Mouse (Mus musculus): Measurements from ENCODE around the gene Slc34a1. TPM values are rescaled to one million over a fixed set of nuclear protein-coding genes. Genes with fewer than 3 reads are reported as not detected.

Slc34a1 gene
- total and polyA plus RNA-seq, 2 experiments = 0.04 TPM; not detected in 1

GRCm38 (mm10) chr13:55443799-55444285 is 45.9 kb downstream of the Slc34a1 start:
- no peak overlapping the region; the same call in 1 of the 2 replicates for H3K9ac ChIP-seq (ENCODE audit: low read depth, low read length)
- H3K27ac ChIP-seq (replicated peaks; ENCODE audit: insufficient read depth, low read depth, low read length) = peak overlapping the region; percentile 68

GRCm38 (mm10) chr13:55444286-55444936 is 46.4 kb downstream of the Slc34a1 start:
- peak overlapping the region; percentile 71 for H3K27ac ChIP-seq (replicated peaks; ENCODE audit: insufficient read depth, low read depth, low read length)
- H3K36me3 ChIP-seq (ENCODE audit: control insufficient read depth, insufficient read depth, low read length) = no peaks in the 10 kb centered on the region
- no peak for DNase-seq (ENCODE audit: extremely low read depth, low read depth, low spot score)
- H3K27me3 ChIP-seq (ENCODE audit: control insufficient read depth, insufficient read depth, low read length) = no peaks in the 10 kb centered on the region
- 1% methylated on average over 33 of the region's 33 CpGs for WGBS
- peak overlapping the region; percentile 58 for H3K9ac ChIP-seq (ENCODE audit: low read depth, low read length)
- peaks cover 8% of the 10 kb centered on the region; the same call in 1 of the 2 replicates for H3K79me2 ChIP-seq (ENCODE audit: control insufficient read depth, insufficient read depth, low read length)
- TF ChIP-seq POLR2A (IDR thresholded peaks at IDR 0.05; ENCODE audit: extremely low read depth, insufficient read depth, low read length) (0 out of 2 replicates have a peak, but pooled peaks have one; percentile 23), CTCF (IDR thresholded peaks at IDR 0.05; ENCODE audit: low read depth, low read length) (no peak)
- peak overlapping the region; percentile 70 for H3K4me3 ChIP-seq (ENCODE audit: insufficient read depth, low read depth, low read length)
- peaks cover 11% of the 10 kb centered on the region for H3K4me1 ChIP-seq (ENCODE audit: control insufficient read depth, insufficient read depth, low read length)

More at GRCm38 (mm10) chr13:55443799-55444285, 45.9 kb downstream of the Slc34a1 start:
- no peak overlapping the region; the same call in 1 of the 2 replicates for H3K4me3 ChIP-seq (ENCODE audit: insufficient read depth, low read depth, low read length)
- H3K36me3 ChIP-seq (ENCODE audit: control insufficient read depth, insufficient read depth, low read length) = no peaks in the 10 kb centered on the region
- peaks cover 11% of the 10 kb centered on the region for H3K4me1 ChIP-seq (ENCODE audit: control insufficient read depth, insufficient read depth, low read length)
- DNase-seq (ENCODE audit: extremely low read depth, low read depth, low spot score) = no peak
- no peaks in the 10 kb centered on the region for H3K27me3 ChIP-seq (ENCODE audit: control insufficient read depth, insufficient read depth, low read length)
- H3K79me2 ChIP-seq (ENCODE audit: control insufficient read depth, insufficient read depth, low read length) = peaks cover 8% of the 10 kb centered on the region; the same call in 1 of the 2 replicates
- TF ChIP-seq POLR2A (IDR thresholded peaks at IDR 0.05; ENCODE audit: extremely low read depth, insufficient read depth, low read length) (no peak), CTCF (IDR thresholded peaks at IDR 0.05; ENCODE audit: low read depth, low read length) (no peak)
- WGBS = 39% methylated on average over 9 of the region's 9 CpGs

GRCm38 (mm10) chr13:55444937-55445315 is 46.9 kb downstream of the Slc34a1 start, which contains the start of gene Grk6:
Gene Grk6 (plus strand): TSS chr13:55445072.
- H3K9ac ChIP-seq (ENCODE audit: low read depth, low read length) = peak within 1 kb of the TSS; percentile 94
- peak; percentile 97 for DNase-seq (ENCODE audit: extremely low read depth, low read depth, low spot score)
- no peaks in the 10 kb centered on the region for H3K36me3 ChIP-seq (ENCODE audit: control insufficient read depth, insufficient read depth, low read length)
- no peak for TF ChIP-seq POLR2A (IDR thresholded peaks at IDR 0.05; ENCODE audit: extremely low read depth, insufficient read depth, low read length)
- WGBS = under 1% methylated on average over 34 of the region's 35 CpGs
- no peaks in the 10 kb centered on the region for H3K27me3 ChIP-seq (ENCODE audit: control insufficient read depth, insufficient read depth, low read length)
- peak within 1 kb of the TSS; percentile 85 for H3K4me3 ChIP-seq (ENCODE audit: insufficient read depth, low read depth, low read length)
- H3K4me1 ChIP-seq (ENCODE audit: control insufficient read depth, insufficient read depth, low read length) = peaks cover 11% of the 10 kb centered on the region
- peak within 1 kb of the TSS; percentile 75 for H3K27ac ChIP-seq (replicated peaks; ENCODE audit: insufficient read depth, low read depth, low read length)
- H3K79me2 ChIP-seq (ENCODE audit: control insufficient read depth, insufficient read depth, low read length) = peaks cover 8% of the 10 kb centered on the region; the same call in 1 of the 2 replicates

- no peaks in the 10 kb centered on the region for H3K36me3 ChIP-seq (ENCODE audit: control insufficient read depth, insufficient read depth, low read length)
- TF ChIP-seq POLR2A (IDR thresholded peaks at IDR 0.05; ENCODE audit: extremely low read depth, insufficient read depth, low read length) (no peak), CTCF (IDR thresholded peaks at IDR 0.05; ENCODE audit: low read depth, low read length) (no peak)
- peaks cover 8% of the 10 kb centered on the region; the same call in 1 of the 2 replicates for H3K79me2 ChIP-seq (ENCODE audit: control insufficient read depth, insufficient read depth, low read length)
- peak overlapping the region; percentile 85 for H3K4me3 ChIP-seq (ENCODE audit: insufficient read depth, low read depth, low read length)
- no peaks in the 10 kb centered on the region for H3K27me3 ChIP-seq (ENCODE audit: control insufficient read depth, insufficient read depth, low read length)
- H3K9ac ChIP-seq (ENCODE audit: low read depth, low read length) = peak overlapping the region; percentile 94
- no peak for DNase-seq (ENCODE audit: extremely low read depth, low read depth, low spot score)
- WGBS = under 1% methylated on average over 66 of the region's 66 CpGs
- peak overlapping the region; percentile 75 for H3K27ac ChIP-seq (replicated peaks; ENCODE audit: insufficient read depth, low read depth, low read length)
- peaks cover 13% of the 10 kb centered on the region for H3K4me1 ChIP-seq (ENCODE audit: control insufficient read depth, insufficient read depth, low read length)
Observed at GRCm38 (mm10) chr13:55445361-55446091, 47.5 kb downstream of the Slc34a1 start.

GRCm38 (mm10) chr13:55446483-55447105 is 48.6 kb downstream of the Slc34a1 start:
- Histone ChIP-seq H3K27me3 (ENCODE audit: control insufficient read depth, insufficient read depth, low read length) (no peaks in the 10 kb centered on the region), H3K27ac (replicated peaks; ENCODE audit: insufficient read depth, low read depth, low read length) (no peak overlapping the region), H3K4me1 (ENCODE audit: control insufficient read depth, insufficient read depth, low read length) (peaks cover 15% of the 10 kb centered on the region), H3K4me3 (ENCODE audit: insufficient read depth, low read depth, low read length) (no peak overlapping the region), H3K79me2 (ENCODE audit: control insufficient read depth, insufficient read depth, low read length) (peaks cover 8% of the 10 kb centered on the region; the same call in 1 of the 2 replicates), H3K9ac (ENCODE audit: low read depth, low read length) (no peak overlapping the region), H3K36me3 (ENCODE audit: control insufficient read depth, insufficient read depth, low read length) (no peaks in the 10 kb centered on the region)
- no peak for TF ChIP-seq POLR2A (IDR thresholded peaks at IDR 0.05; ENCODE audit: extremely low read depth, insufficient read depth, low read length)
- no peak for TF ChIP-seq CTCF (IDR thresholded peaks at IDR 0.05; ENCODE audit: low read depth, low read length)
- WGBS = 70% methylated on average over 6 of the region's 6 CpGs
- no peak for DNase-seq (ENCODE audit: extremely low read depth, low read depth, low spot score)

All from liver, adult 2 months (tissue).